Mouse (Mus musculus): ENCODE measurements around the gene Erc1. TPM values are rescaled to one million over a fixed set of nuclear protein-coding genes. Genes with fewer than 3 reads are reported as not detected.
"Not testable (repeated sequence)": the region's sequence is repeated elsewhere in the genome, so short reads cannot be mapped to it uniquely, and the experiment has no call there.

The Erc1 gene
- polyA plus RNA-seq, 2 experiments, result 1.8 to 3.6 TPM

GRCm38 (mm10) chr6:119826701-119827100 lies 21.3 kb downstream of the Erc1 start:
- H3K27me3 ChIP-seq (ENCODE audit: control insufficient read depth, insufficient read depth, low read length), result no peaks in the 10 kb centered on the region
- no peak overlapping the region for H3K4me3 ChIP-seq (ENCODE audit: insufficient read depth in 1 of 2, low read depth in 2 of 2, low read length in 2 of 2)
- DNase-seq (ENCODE audit: low read depth in 3 of 3, low spot score in 3 of 3), result no peak
- 79% methylated on average over 4 of the region's 4 CpGs for whole genome bisulfite sequencing (ENCODE audit: insufficient replicate concordance)
- no peaks in the 10 kb centered on the region for H3K9me3 ChIP-seq (ENCODE audit: control insufficient read depth, low read length)
- no peaks in the 10 kb centered on the region for H3K36me3 ChIP-seq (replicated peaks; ENCODE audit: control insufficient read depth, insufficient read depth, low read depth)
- H3K4me2 ChIP-seq (ENCODE audit: low read depth), result no peak overlapping the region
- no peak overlapping the region for H3K9ac ChIP-seq (replicated peaks)
- no peak overlapping the region for H3K27ac ChIP-seq
- H3K4me1 ChIP-seq (replicated peaks; ENCODE audit: control insufficient read depth in 2 of 2, insufficient read depth in 2 of 2, low read length in 1 of 2), result no peaks in the 10 kb centered on the region
- ATAC-seq (ENCODE audit: insufficient read depth), result no peak
- no peak for TF ChIP-seq CTCF (IDR thresholded peaks at IDR 0.05; ENCODE audit: low read depth)
- no peak for TF ChIP-seq EP300 (IDR thresholded peaks at IDR 0.05; ENCODE audit: low read depth)

GRCm38 (mm10) chr6:119822216-119822615 lies 25.8 kb downstream of the Erc1 start:
- Histone ChIP-seq H3K36me3 (replicated peaks; ENCODE audit: control insufficient read depth, insufficient read depth, low read depth) (no peaks in the 10 kb centered on the region), H3K4me1 (replicated peaks; ENCODE audit: control insufficient read depth in 2 of 2, insufficient read depth in 2 of 2, low read length in 1 of 2) (no peaks in the 10 kb centered on the region), H3K9me3 (ENCODE audit: control insufficient read depth, low read length) (no peaks in the 10 kb centered on the region), H3K27me3 (ENCODE audit: control insufficient read depth, insufficient read depth, low read length) (no peaks in the 10 kb centered on the region), H3K9ac (replicated peaks) (no peak overlapping the region), H3K27ac (no peak overlapping the region), H3K4me3 (ENCODE audit: insufficient read depth in 1 of 2, low read depth in 2 of 2, low read length in 2 of 2) (no peak overlapping the region), H3K4me2 (ENCODE audit: low read depth) (no peak overlapping the region)
- ATAC-seq (ENCODE audit: insufficient read depth) (no peak), DNase-seq (ENCODE audit: low read depth in 3 of 3, low spot score in 3 of 3) (no peak)
- 60% methylated on average over 1 of the region's 1 CpGs for WGBS (ENCODE audit: insufficient replicate concordance)
- TF ChIP-seq EP300 (IDR thresholded peaks at IDR 0.05; ENCODE audit: low read depth), result no peak
- TF ChIP-seq CTCF (IDR thresholded peaks at IDR 0.05; ENCODE audit: low read depth), result no peak

GRCm38 (mm10) chr6:119821158-119821557 lies 26.8 kb downstream of the Erc1 start:
- no peak for DNase-seq (ENCODE audit: low read depth in 3 of 3, low spot score in 3 of 3)
- no peak for ATAC-seq (ENCODE audit: insufficient read depth)
- Histone ChIP-seq H3K4me1 (replicated peaks; ENCODE audit: control insufficient read depth in 2 of 2, insufficient read depth in 2 of 2, low read length in 1 of 2) (no peaks in the 10 kb centered on the region), H3K27me3 (ENCODE audit: control insufficient read depth, insufficient read depth, low read length) (no peaks in the 10 kb centered on the region), H3K9ac (replicated peaks) (no peak overlapping the region), H3K9me3 (ENCODE audit: control insufficient read depth, low read length) (no peaks in the 10 kb centered on the region), H3K4me2 (ENCODE audit: low read depth) (no peak overlapping the region), H3K4me3 (ENCODE audit: insufficient read depth in 1 of 2, low read depth in 2 of 2, low read length in 2 of 2) (no peak overlapping the region), H3K27ac (no peak overlapping the region), H3K36me3 (replicated peaks; ENCODE audit: control insufficient read depth, insufficient read depth, low read depth) (no peaks in the 10 kb centered on the region)
- TF ChIP-seq EP300 (IDR thresholded peaks at IDR 0.05; ENCODE audit: low read depth), result no peak
- no peak for TF ChIP-seq CTCF (IDR thresholded peaks at IDR 0.05; ENCODE audit: low read depth)
- WGBS (ENCODE audit: insufficient replicate concordance), result 82% methylated on average over 1 of the region's 1 CpGs

- TF ChIP-seq CTCF (IDR thresholded peaks at IDR 0.05; ENCODE audit: low read depth), result no peak
- no peak for TF ChIP-seq EP300 (IDR thresholded peaks at IDR 0.05; ENCODE audit: low read depth)
- no peak for ATAC-seq (ENCODE audit: insufficient read depth)
- H3K4me1 ChIP-seq (replicated peaks; ENCODE audit: control insufficient read depth in 2 of 2, insufficient read depth in 2 of 2, low read length in 1 of 2), result no peaks in the 10 kb centered on the region
- no peaks in the 10 kb centered on the region for H3K36me3 ChIP-seq (replicated peaks; ENCODE audit: control insufficient read depth, insufficient read depth, low read depth)
- no peak overlapping the region for H3K4me2 ChIP-seq (ENCODE audit: low read depth)
- H3K9me3 ChIP-seq (ENCODE audit: control insufficient read depth, low read length), result no peaks in the 10 kb centered on the region
- 75% methylated on average over 4 of the region's 4 CpGs for WGBS (ENCODE audit: insufficient replicate concordance)
- no peak overlapping the region for H3K4me3 ChIP-seq (ENCODE audit: insufficient read depth in 1 of 2, low read depth in 2 of 2, low read length in 2 of 2)
- H3K9ac ChIP-seq (replicated peaks), result no peak overlapping the region
- no peak for DNase-seq (ENCODE audit: low read depth in 3 of 3, low spot score in 3 of 3)
- H3K27me3 ChIP-seq (ENCODE audit: control insufficient read depth, insufficient read depth, low read length), result no peaks in the 10 kb centered on the region
- H3K27ac ChIP-seq, result no peak overlapping the region
Measured at GRCm38 (mm10) chr6:119818541-119818940, 29.4 kb downstream of the Erc1 start.

- H3K27ac ChIP-seq, result no peak overlapping the region
Measured at GRCm38 (mm10) chr6:119815426-119815825, 32.5 kb downstream of the Erc1 start.

GRCm38 (mm10) chr6:119813055-119813454 lies 34.9 kb downstream of the Erc1 start:
- not testable (repeated sequence) for H3K27ac ChIP-seq; H3K4me2 ChIP-seq (ENCODE audit: low read depth); ATAC-seq (ENCODE audit: insufficient read depth); H3K9ac ChIP-seq (replicated peaks); H3K27me3 ChIP-seq (ENCODE audit: control insufficient read depth, insufficient read depth, low read length); H3K4me1 ChIP-seq (replicated peaks; ENCODE audit: control insufficient read depth in 2 of 2, insufficient read depth in 2 of 2, low read length in 1 of 2); DNase-seq (ENCODE audit: low read depth in 3 of 3, low spot score in 3 of 3); H3K4me3 ChIP-seq (ENCODE audit: insufficient read depth in 1 of 2, low read depth in 2 of 2, low read length in 2 of 2); H3K9me3 ChIP-seq (ENCODE audit: control insufficient read depth, low read length); H3K36me3 ChIP-seq (replicated peaks; ENCODE audit: control insufficient read depth, insufficient read depth, low read depth)

More at GRCm38 (mm10) chr6:119815426-119815825, 32.5 kb downstream of the Erc1 start:
- DNase-seq (ENCODE audit: low read depth in 3 of 3, low spot score in 3 of 3) (no peak), ATAC-seq (ENCODE audit: insufficient read depth) (no peak)
- Histone ChIP-seq H3K4me3 (ENCODE audit: insufficient read depth in 1 of 2, low read depth in 2 of 2, low read length in 2 of 2) (no peak overlapping the region), H3K9me3 (ENCODE audit: control insufficient read depth, low read length) (no peaks in the 10 kb centered on the region), H3K4me1 (replicated peaks; ENCODE audit: control insufficient read depth in 2 of 2, insufficient read depth in 2 of 2, low read length in 1 of 2) (no peaks in the 10 kb centered on the region), H3K9ac (replicated peaks) (no peak overlapping the region), H3K27me3 (ENCODE audit: control insufficient read depth, insufficient read depth, low read length) (no peaks in the 10 kb centered on the region), H3K36me3 (replicated peaks; ENCODE audit: control insufficient read depth, insufficient read depth, low read depth) (no peaks in the 10 kb centered on the region), H3K4me2 (ENCODE audit: low read depth) (no peak overlapping the region)
- WGBS (ENCODE audit: insufficient replicate concordance), result 75% methylated on average over 4 of the region's 4 CpGs
- TF ChIP-seq CTCF (IDR thresholded peaks at IDR 0.05; ENCODE audit: low read depth) (no peak), EP300 (IDR thresholded peaks at IDR 0.05; ENCODE audit: low read depth) (no peak)

All from liver, embryonic 14.5 days (tissue).